Mouse (Mus musculus): Measurements from ENCODE around the gene Rgs4.

GRCm38 (mm10) chr1:169693040-169693439 lies 54.4 kb downstream of the Rgs4 start:
- TF ChIP-seq CTCF (IDR thresholded peaks at IDR 0.05; ENCODE audit: control insufficient read depth, insufficient read depth, insufficient replicate concordance, low read depth, low read length): no peak
- TF ChIP-seq POLR2A (IDR thresholded peaks at IDR 0.05; ENCODE audit: control insufficient read depth, low read depth, low read length): no peak

Data from testis, adult 2 months (tissue).